Mouse (Mus musculus) spleen, postnatal 10 days (tissue): ENCODE results near the gene Ccdc83.

Experiments used
- DNase-seq, 2 experiments: peaks; one replicate each; pipeline ENCODE4 v3.0.0; 2021 to 2022; ENCODE audit warnings: low spot score in 2 of 2

Gene Ccdc83

GRCm38 (mm10) chr7:90265289-90265970, at the start of gene Ccdc83:
Gene Ccdc83, minus strand, starts transcription at chr7:90265777.
- peak; percentile 68 to 80 for DNase-seq

GRCm38 (mm10) chr7:90313421-90313820, 47.8 kb upstream of the Ccdc83 start:
- no peak for DNase-seq

GRCm38 (mm10) chr7:90312151-90312883, 46.7 kb upstream of the Ccdc83 start:
- no peak for DNase-seq

DNA sequence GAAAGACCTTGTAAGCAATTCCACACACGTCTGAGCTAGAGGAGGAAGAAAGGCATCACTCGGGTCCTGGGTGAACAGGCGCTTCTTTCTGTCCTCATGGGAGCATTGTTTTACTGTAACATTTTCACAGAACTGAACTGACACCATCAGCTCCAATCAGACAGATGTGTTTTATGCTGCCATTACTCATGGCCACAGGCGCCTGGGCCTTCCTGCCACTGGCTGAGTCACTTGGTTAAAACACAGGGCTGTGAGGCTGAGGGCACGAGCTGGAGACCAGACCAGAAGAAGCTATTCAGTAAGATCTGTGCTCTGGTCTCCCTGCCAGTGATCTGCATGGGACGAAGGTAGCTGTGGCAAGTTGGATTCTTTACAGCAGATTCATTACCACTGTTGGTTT, 42.4 kb upstream of the Ccdc83 start:
- DNase-seq: no peak

DNA sequence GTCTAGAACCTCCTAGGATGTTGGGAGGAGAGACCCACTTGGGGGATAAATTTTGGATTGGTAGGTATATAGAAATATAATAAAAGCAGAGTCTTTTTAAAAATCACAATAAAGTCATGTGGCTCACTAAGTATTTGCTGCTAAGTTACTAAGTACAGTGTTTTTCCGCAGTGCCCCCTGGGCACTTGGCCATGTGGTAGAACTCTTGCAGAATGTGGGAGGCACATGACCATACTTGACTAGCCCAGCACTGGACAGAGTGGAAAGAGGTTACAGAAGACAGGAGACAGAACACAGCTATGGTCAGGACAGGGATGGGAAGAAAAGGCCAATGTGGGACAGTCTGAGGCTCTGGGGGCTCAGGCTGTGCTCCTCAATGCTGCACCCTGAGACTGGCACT, 41.4 kb upstream of the Ccdc83 start:
- no peak for DNase-seq

- no peak for DNase-seq
Observed at GRCm38 (mm10) chr7:90306079-90306478, 40.5 kb upstream of the Ccdc83 start.

- DNase-seq: no peak
Observed at GRCm38 (mm10) chr7:90302647-90303552, 37.3 kb upstream of the Ccdc83 start.

GRCm38 (mm10) chr7:90301942-90302646, 36.5 kb upstream of the Ccdc83 start, which contains the start of gene Sytl2:
Gene Sytl2, plus strand, starts transcription at chr7:90302252.
- DNase-seq: peak; percentile 13 to 63

DNA sequence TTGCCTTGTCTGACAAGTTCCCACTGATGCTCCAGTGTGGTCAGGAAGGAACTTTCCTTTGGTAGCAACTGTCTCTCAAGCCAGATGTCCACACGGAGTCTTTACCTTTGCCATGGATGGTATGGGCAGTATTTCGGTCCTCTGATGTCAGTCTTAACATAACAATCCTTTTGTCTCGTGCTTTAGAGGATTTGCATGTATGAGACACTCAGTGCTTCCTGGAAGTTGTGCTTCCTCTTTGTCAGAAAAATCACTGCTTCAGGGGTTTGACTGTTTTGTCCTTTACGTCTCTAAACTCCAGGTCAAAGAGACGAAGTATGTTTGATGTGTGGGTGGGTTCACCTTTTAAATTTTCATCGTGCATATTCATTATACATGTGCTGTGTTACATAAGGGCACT, 26.3 kb upstream of the Ccdc83 start:
- no peak for DNase-seq

DNA sequence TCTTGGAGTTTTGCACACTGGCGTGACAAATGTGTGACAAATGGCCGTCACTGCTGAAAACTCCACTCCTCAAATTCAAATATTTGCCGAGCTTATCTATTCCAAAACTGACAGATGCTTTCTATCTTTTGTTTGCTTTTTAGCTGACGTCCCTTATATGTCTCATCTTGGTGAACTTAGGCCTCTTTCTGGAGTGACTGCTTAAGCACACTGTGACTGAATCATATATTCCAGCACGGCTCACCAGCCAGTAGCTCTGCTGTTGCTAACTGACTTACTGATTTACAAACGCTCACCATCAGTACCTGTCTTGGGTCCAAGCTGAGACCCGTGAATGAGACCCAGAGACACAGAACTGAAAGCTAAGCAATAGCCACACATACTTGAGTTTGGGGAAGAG, 19.2 kb upstream of the Ccdc83 start:
- DNase-seq: no peak

- DNase-seq: no peak
Observed at GRCm38 (mm10) chr7:90282786-90283185, 17.2 kb upstream of the Ccdc83 start.

DNA sequence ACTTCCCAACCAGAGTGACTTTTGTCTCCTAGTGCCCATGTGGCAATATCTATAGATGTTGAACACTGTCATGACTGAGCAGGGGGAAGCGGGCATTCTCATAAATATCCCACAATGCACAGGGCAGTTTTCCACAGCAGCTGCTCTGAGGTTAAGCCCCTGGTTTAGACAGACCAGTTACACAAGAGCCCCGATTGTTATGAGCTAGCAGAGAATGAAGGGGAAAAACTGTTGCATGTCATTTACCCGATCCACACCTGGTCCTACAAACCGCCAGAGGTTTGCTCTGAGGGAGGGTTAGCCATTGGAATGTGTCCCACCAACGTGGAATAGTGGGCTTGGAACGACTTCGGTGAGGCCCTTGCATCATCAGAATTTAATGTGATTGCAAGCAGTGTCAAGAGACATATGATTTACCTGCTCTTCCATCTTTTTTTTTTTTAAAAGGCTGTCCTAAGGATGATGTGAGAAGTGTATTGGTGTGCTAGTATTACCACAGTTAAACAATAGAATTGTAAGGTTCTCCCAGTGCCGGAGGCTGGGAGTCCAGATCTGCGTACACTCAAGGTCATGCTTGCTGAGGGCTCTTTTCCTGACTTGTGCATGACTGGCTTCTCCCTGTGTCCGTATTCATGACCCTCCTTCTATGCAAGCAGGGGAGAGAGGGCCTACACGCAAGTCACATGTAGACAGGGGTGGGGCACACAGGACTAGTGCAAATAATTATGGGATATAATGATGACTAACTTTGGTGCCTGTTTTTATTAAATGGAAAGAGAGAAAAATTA, 16.4 kb upstream of the Ccdc83 start:
- no peak for DNase-seq

DNA sequence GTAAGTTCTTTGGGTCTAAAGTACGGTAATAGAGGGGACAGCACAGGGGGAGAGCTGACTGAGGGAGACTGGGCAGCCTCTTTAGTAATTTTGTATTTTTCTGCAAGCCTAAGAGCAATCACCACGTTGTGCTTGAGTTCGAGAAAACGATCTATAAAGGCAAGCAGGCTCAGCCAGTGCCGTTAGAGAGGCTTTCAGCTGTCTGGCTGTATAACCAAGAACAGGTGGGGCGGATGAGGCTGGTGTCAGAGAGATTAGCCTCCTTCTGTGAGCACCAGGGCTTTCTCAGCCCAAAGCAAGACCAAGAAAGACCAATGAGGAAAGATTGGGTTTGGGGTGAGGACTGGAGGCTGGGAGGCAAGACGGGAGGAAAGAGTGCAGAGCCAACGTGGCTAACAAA, 15.3 kb upstream of the Ccdc83 start:
- no peak for DNase-seq

DNA sequence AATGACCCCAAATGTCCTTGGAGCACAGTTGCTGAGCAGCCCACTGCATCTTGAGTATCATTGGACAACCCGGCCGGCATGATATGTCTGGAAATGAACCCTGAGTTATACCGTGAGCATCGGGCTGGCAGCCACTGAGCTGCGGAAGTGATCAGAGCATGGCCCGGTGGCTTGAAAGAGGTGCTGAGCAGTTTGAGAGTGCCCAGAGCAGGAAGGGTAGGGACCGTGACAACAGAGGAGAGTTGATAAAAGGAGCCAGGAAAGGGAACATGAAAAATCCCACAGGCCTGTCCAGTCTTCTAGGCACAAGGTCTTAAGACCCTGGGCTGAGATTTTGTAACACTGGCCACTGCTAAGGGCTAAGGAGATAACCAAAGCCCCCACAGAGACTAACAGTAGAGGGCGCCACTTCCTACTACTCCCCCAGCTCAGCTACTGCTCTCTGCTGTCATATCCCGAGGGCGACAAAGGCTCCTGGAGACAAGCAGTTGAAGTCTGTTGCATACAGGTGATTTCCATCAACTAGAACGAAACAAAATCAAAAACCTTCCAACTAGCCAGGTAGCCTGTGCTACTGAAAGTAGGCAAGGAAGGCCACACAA, 14.8 kb upstream of the Ccdc83 start:
- DNase-seq: peak in 1 of 2 experiments; percentile 61

DNA sequence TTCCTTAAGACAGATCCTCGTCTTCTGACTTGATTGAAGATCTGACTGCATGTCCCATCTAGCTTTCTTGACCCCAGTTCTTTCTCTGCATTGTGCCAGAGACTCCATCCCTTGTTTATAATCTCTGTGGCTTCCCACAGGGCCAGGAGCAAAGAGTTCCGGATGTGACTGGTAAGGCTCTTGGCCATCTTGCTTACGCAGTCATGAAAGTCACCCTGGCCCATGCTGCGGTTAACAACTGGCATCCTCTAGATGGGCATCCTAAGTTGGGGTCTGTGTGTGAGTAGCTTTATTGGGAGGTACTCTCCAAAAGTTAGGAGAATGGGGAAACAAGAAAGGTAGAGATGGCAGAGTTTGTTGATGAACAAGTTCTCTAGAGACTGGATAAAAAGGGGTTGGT, 13.6 kb upstream of the Ccdc83 start:
- DNase-seq: no peak

GRCm38 (mm10) chr7:90277769-90278168, 12.2 kb upstream of the Ccdc83 start:
- DNase-seq: no peak

DNA sequence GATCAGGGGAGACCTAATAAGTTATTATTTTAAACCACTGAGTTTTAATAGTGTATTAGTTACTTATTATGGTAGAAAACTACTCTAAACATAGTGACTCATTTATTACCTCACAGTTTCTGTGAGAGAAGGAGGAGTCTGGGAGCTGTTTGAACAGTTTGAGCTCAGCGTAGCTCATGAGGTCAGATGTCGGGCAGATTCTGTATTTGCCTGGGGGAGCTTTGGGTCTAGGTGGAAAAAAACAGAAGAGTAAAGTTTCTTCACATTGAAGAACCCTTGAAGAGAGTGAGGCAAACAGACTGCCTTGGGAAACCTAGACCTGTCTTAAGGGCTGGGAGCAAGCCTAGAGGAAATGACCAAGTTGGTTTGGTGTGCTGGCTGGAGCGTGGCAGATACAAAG, 11.7 kb upstream of the Ccdc83 start:
- no peak for DNase-seq

GRCm38 (mm10) chr7:90274561-90275100, 9.1 kb upstream of the Ccdc83 start:
- no peak for DNase-seq

- no peak for DNase-seq
Observed at GRCm38 (mm10) chr7:90270141-90270540, 4.6 kb upstream of the Ccdc83 start.
